Mouse (Mus musculus) heart, embryonic 11.5 days (tissue): Measurements from ENCODE around the gene Igsf8. TPM values are rescaled to one million over a fixed set of nuclear protein-coding genes. Genes with fewer than 3 reads are reported as not detected.

ENCODE experiments used
- ATAC-seq: fragments of 200-750 bp; cut with Nextera tagmentation; replicated peaks from 2 replicates; pipeline ENCODE4 v1.8.0; 2017; ENCODE audit warnings: moderate library complexity; ENCODE audit not compliant: insufficient number of reproducible peaks, low FRiP score, low TSS enrichment
- H3K27ac ChIP-seq: fragments of 300-500 bp; sonication (generic); 2 replicates; pipeline ENCODE4 v1.5.1; 2014; ENCODE audit warnings: mild to moderate bottlenecking, low read depth, low read length
- H3K27me3 ChIP-seq: fragments of 300-500 bp; sonication (generic); 2 replicates; pipeline ENCODE4 v1.6.1; 2014; ENCODE audit warnings: mild to moderate bottlenecking, low read length, mixed read lengths; ENCODE audit not compliant: control insufficient read depth, insufficient read depth
- H3K36me3 ChIP-seq: fragments of 300-500 bp; sonication (generic); 2 replicates; pipeline ENCODE4 v1.6.1; 2014; ENCODE audit warnings: mild to moderate bottlenecking, low read length, moderate library complexity, mixed read lengths; ENCODE audit not compliant: control insufficient read depth, insufficient read depth
- H3K4me1 ChIP-seq: fragments of 300-500 bp; sonication (generic); 2 replicates; pipeline ENCODE4 v1.6.1; 2014; ENCODE audit warnings: low read length; ENCODE audit not compliant: control insufficient read depth, insufficient read depth
- H3K4me2 ChIP-seq: fragments of 300-500 bp; sonication (generic); 2 replicates; pipeline ENCODE4 v1.6.1; 2014; ENCODE audit warnings: mild to moderate bottlenecking, moderate library complexity
- H3K4me3 ChIP-seq: fragments of 300-500 bp; sonication (generic); 2 replicates; pipeline ENCODE4 v1.5.1; 2014; ENCODE audit warnings: low read depth, low read length
- H3K9ac ChIP-seq: fragments of 300-500 bp; sonication (generic); 2 replicates; pipeline ENCODE4 v1.6.1; 2014; ENCODE audit warnings: mild to moderate bottlenecking, low read depth, low read length, moderate library complexity
- H3K9me3 ChIP-seq: fragments of 300-500 bp; sonication (generic); replicated peaks from 2 replicates; pipeline ENCODE4 v1.6.1; 2016; ENCODE audit warnings: low read length; ENCODE audit not compliant: control insufficient read depth
- WGBS: fragments of 180-500 bp; shearing (Covaris S2); extraction: QIAGEN DNeasy Blood & Tissue Kit; methylation state at CpG from one replicate; pipeline ENCODE4 v1.1.7; 2014; ENCODE audit not compliant: insufficient replicate concordance; 5-methylcytosine and 5-hydroxymethylcytosine counted together
- polyA plus RNA-seq: library from polyadenylated mRNA; unstranded; fragments of >200 nt; fragmentation: Nextera tagmentation; extraction: Ambion mirVana; gene quantifications from 2 replicates; pipeline ENCODE4 v1.2.1, GENCODE M21; 2014

The Igsf8 gene
- polyA plus RNA-seq, 1 experiment from 2014 or later = 22.8 TPM

DNA sequence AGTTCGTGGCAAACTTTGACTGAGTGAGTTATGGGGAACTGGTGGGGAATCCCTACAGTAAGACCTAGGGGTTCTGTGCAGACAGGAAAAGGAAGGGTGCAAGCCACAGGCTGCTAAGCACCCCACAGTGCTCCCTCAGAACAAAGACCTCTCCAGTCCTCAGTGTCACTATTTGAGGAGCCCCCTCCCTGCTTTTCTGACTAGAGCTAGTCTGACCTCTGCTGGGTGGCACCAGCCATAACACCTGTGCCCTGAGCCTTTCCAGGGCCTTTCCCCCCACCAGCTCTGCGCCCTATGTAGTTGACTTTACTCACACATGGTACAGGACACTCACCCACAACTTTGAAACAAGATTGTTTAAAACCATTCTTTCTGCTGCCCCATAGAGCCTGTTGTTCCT is 13.8 kb upstream of the Igsf8 start:
- no peak overlapping the region for H3K4me2 ChIP-seq
- 42% methylated on average over 2 of the region's 2 CpGs for WGBS
- H3K4me3 ChIP-seq = no peak overlapping the region
- no peak overlapping the region for H3K9ac ChIP-seq
- no peak for ATAC-seq
- no peak overlapping the region for H3K27ac ChIP-seq
- no peaks in the 10 kb centered on the region for H3K36me3 ChIP-seq
- peaks cover 16% of the 10 kb centered on the region for H3K4me1 ChIP-seq
- no peaks in the 10 kb centered on the region for H3K9me3 ChIP-seq
- H3K27me3 ChIP-seq = 0 out of 2 replicates have a peak, but pooled peaks cover 5% of the 10 kb centered on the region

DNA sequence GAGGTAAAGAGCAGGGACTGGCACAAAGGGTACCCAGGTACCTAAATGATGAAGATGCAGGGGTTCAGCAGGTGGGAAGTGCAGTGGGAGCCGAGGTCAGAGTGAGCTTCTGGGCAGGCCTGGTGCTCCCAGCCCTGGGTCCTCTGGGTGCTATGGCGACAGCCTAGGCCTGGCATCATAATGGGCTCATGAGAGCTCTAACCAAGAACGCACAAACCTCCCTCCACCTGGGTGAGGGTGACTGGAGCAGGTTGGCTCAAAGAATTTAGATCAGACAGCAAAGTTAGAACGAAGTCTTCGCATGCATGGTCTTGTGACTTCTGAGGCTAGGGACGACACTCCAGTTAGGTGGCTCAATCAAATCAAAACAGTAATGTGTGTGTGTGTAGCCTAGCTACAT is 3.1 kb upstream of the Igsf8 start, which contains the start of gene Atp1a4:
TSS of gene Atp1a4 (minus strand) at position 101 of the 400 bp plus-strand sequence.
- no peak within 1 kb of the TSS for H3K9ac ChIP-seq
- WGBS = 82% methylated on average over 6 of the region's 6 CpGs
- H3K4me2 ChIP-seq = no peak within 1 kb of the TSS
- no peaks in the 10 kb centered on the region; the same call in 1 of the 2 replicates for H3K36me3 ChIP-seq
- H3K27ac ChIP-seq = no peak within 1 kb of the TSS
- peaks cover 4% of the 10 kb centered on the region; the same call in 1 of the 2 replicates for H3K4me1 ChIP-seq
- no peak for ATAC-seq
- H3K27me3 ChIP-seq = no peaks in the 10 kb centered on the region
- no peak within 1 kb of the TSS for H3K4me3 ChIP-seq
- H3K9me3 ChIP-seq = no peaks in the 10 kb centered on the region

DNA sequence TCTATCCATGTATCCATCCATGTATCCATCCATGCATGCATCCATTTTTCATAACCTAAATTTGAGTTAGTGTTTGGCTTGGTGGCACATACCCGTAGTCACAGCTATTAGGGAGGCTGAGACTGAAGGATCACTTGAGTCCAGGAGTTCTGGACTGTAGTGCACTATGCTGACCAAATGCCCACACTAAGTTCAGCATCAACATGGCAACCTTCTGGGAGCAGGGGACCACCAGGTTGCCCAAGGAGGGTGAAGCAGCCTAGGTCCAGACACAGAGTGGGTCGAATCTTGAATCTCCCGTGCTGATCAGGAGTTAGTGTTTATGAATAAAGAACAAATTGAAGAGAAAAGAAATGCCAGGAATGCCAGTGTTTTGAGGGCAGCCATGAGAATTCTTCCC is 9.8 kb downstream of the Igsf8 start:
- H3K36me3 ChIP-seq = no peaks in the 10 kb centered on the region
- ATAC-seq = no peak
- no peaks in the 10 kb centered on the region for H3K9me3 ChIP-seq
- WGBS = 87% methylated on average over 3 of the region's 3 CpGs
- H3K27me3 ChIP-seq = no peaks in the 10 kb centered on the region
- no peaks in the 10 kb centered on the region for H3K4me1 ChIP-seq
- no peak overlapping the region for H3K4me3 ChIP-seq
- no peak overlapping the region for H3K27ac ChIP-seq
- no peak overlapping the region for H3K4me2 ChIP-seq
- no peak overlapping the region for H3K9ac ChIP-seq

DNA sequence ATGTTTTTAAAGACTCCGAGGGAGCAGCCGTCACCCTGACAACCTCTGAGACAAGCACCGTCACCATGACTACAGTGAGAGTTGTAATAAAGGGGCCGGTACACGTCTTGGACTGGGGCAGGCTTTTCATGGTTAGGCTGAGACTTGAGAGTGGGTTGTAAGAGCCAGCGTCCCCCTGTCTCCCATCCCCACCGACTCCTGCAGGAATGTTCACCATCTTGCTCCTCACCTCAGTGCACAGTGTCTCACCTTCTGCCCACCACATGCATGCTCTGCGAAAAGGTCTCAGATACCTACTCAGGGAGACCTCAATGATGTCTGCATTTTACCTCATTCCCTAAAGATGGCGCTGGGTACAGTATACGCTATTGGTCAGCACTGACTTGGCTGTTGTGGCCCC is 10.3 kb downstream of the Igsf8 start:
- 76% methylated on average over 10 of the region's 10 CpGs for WGBS

DNA sequence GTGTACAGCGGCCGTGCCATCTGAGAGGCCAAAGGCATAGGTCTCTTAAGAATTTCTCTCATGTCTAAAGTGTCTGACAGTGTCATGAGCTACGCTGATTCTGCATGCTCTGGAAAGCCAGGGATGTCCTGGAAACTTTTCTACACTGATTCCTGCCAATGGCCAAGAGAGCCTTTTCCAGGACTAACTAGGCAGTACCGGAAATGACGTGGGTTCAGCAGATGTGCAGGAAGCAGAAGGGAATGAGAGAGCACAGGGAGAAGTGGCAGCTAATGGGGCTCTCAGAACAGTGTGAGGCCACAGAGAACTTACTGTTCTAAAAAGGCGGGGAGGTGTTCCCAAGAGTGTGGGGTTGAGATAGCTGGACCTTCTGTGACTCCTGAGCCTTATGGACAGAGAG is 11.9 kb downstream of the Igsf8 start:
- no peak overlapping the region for H3K9ac ChIP-seq
- WGBS = 82% methylated on average over 6 of the region's 6 CpGs

More for the DNA sequence above, 10.3 kb downstream of the Igsf8 start:
- no peak overlapping the region for H3K9ac ChIP-seq
- no peaks in the 10 kb centered on the region for H3K27me3 ChIP-seq
- no peak overlapping the region for H3K27ac ChIP-seq
- no peaks in the 10 kb centered on the region for H3K9me3 ChIP-seq
- ATAC-seq = no peak
- H3K4me3 ChIP-seq = no peak overlapping the region
- no peak overlapping the region for H3K4me2 ChIP-seq
- H3K36me3 ChIP-seq = no peaks in the 10 kb centered on the region
- H3K4me1 ChIP-seq = no peaks in the 10 kb centered on the region

DNA sequence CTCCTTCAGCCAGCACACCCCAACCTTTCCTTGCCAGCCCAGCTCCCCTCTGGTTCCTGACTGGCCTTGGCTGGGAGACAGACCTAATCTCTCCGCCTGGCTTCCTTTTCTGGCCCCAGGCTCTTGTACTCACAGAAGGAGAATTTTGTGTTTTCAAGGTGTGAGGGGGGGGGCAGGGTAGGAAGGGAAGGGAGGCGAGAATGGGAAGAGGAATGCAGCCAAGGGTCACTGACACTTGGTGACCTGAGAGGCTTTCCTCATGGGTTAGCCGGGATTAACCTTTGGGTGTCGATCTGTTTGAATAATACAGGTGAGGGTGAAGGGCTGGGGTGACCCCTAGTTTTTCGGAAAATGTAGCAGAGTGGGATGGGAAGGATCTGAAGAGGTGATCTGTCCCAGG is 12.7 kb downstream of the Igsf8 start:
- no peaks in the 10 kb centered on the region for H3K9me3 ChIP-seq
- 51% methylated on average over 5 of the region's 5 CpGs for WGBS

More for the DNA sequence above, 11.9 kb downstream of the Igsf8 start:
- Histone ChIP-seq H3K27ac (no peak overlapping the region), H3K27me3 (no peaks in the 10 kb centered on the region), H3K4me3 (no peak overlapping the region), H3K9me3 (no peaks in the 10 kb centered on the region), H3K4me2 (no peak overlapping the region), H3K36me3 (no peaks in the 10 kb centered on the region), H3K4me1 (peaks cover 3% of the 10 kb centered on the region; the same call in 1 of the 2 replicates)
- ATAC-seq = no peak

DNA sequence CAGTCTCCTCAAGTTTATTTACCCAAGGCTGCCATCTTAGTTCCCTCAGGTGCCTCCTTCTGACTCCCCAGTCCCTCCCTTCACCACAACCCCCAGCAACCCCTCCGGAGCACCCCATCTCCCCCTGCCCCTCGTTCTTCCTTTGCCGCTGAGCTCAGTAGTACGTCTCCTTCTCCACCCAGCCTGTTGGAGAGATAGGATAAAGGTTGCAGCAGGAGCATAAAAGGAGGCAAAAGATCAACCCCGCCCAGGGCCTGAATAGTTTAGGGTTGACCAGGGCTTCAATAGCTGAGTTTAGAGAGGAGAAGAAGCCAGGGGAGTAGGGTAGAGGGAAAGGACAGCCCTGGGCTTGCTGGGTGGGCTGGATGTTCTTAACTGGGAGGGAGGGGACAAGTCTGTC is 13.1 kb downstream of the Igsf8 start:
- Histone ChIP-seq H3K4me2 (no peak overlapping the region), H3K9ac (no peak overlapping the region), H3K4me3 (no peak overlapping the region), H3K27me3 (no peaks in the 10 kb centered on the region), H3K9me3 (no peaks in the 10 kb centered on the region), H3K4me1 (peaks cover 7% of the 10 kb centered on the region; the same call in 1 of the 2 replicates), H3K36me3 (no peaks in the 10 kb centered on the region), H3K27ac (no peak overlapping the region)
- no peak for ATAC-seq
- 67% methylated on average over 5 of the region's 5 CpGs for WGBS

More for the DNA sequence above, 12.7 kb downstream of the Igsf8 start:
- Histone ChIP-seq H3K9ac (no peak overlapping the region), H3K36me3 (no peaks in the 10 kb centered on the region), H3K27ac (no peak overlapping the region), H3K27me3 (no peaks in the 10 kb centered on the region), H3K4me3 (no peak overlapping the region), H3K4me2 (no peak overlapping the region), H3K4me1 (peaks cover 7% of the 10 kb centered on the region; the same call in 1 of the 2 replicates)
- no peak for ATAC-seq

DNA sequence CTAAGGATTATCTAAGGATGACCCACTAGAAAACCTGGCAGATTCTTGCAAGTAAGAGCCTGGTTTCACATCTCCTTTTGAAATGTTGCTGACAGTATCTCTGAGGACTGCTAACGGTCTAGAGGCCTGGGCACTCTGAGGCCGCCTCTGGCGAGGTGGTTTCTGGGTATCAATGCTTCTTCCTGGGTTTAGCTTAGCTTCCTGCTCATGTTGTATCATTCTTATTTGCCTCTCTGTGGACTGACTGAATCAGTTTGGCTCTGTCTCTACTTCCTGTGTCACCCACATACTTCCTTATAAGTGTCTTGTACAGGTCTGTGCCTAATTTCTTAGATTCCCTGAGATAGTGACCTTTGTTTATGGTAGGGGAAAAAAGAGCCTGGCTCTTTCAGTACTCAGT is 15.7 kb downstream of the Igsf8 start:
- ATAC-seq = no peak
- Histone ChIP-seq H3K36me3 (no peaks in the 10 kb centered on the region), H3K4me2 (no peak overlapping the region), H3K4me1 (peaks cover 7% of the 10 kb centered on the region; the same call in 1 of the 2 replicates), H3K9me3 (no peaks in the 10 kb centered on the region), H3K27ac (no peak overlapping the region), H3K4me3 (no peak overlapping the region), H3K9ac (no peak overlapping the region), H3K27me3 (no peaks in the 10 kb centered on the region)
- WGBS = 61% methylated on average over 3 of the region's 3 CpGs

DNA sequence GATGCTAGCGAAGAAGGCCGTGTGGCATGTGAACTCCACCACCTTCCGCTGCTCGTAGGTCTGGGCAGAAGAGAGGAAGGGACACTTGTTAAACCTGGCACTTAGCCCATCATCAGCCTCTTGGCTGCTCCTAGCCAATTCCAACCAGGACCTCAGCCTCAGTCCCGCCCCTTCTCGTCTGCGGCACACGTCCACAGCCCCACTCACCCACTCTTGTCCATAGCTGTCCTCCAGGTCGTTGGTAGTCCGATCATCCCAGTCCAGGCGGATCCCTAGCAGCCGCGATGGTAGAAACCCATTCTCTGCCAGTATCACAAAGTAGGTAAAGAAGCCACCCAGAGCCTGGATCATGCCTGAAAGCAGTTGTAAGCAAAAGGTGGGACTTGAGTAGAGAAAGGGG is 16.9 kb downstream of the Igsf8 start:
- no peak overlapping the region for H3K4me3 ChIP-seq
- no peak for ATAC-seq
- H3K9ac ChIP-seq = no peak overlapping the region
- WGBS = 76% methylated on average over 13 of the region's 13 CpGs
- no peaks in the 10 kb centered on the region for H3K9me3 ChIP-seq
- peaks cover 7% of the 10 kb centered on the region; the same call in 1 of the 2 replicates for H3K4me1 ChIP-seq
- H3K27ac ChIP-seq = no peak overlapping the region
- no peaks in the 10 kb centered on the region for H3K36me3 ChIP-seq
- no peak overlapping the region for H3K4me2 ChIP-seq
- no peaks in the 10 kb centered on the region for H3K27me3 ChIP-seq
